Mouse (Mus musculus) liver, embryonic 14.5 days (tissue): ENCODE measurements around the gene Apobec1. TPM values are rescaled to one million over a fixed set of nuclear protein-coding genes. Genes with fewer than 3 reads are reported as not detected.

Experiments used
- ATAC-seq: fragments of 200-750 bp; cut with Nextera tagmentation; 2 replicates; pipeline ENCODE4 v1.8.0; 2017; ENCODE audit warnings: moderate number of reproducible peaks, mild to moderate bottlenecking, moderate library complexity; ENCODE audit not compliant: insufficient read depth
- DNase-seq, 3 experiments: peaks; one replicate each; pipeline ENCODE4 v3.0.0-alpha.2; 2012 to 2013; ENCODE audit warnings: low read depth in 3 of 3, low spot score in 3 of 3
- H3K27ac ChIP-seq: fragments of 300-500 bp; sonication (generic); 2 replicates; pipeline ENCODE4 v1.5.1; 2014; ENCODE audit warnings: moderate library complexity, mild to moderate bottlenecking, control low read depth, inconsistent platforms
- H3K27me3 ChIP-seq: fragments of 300-500 bp; sonication (generic); 2 replicates; pipeline ENCODE4 v1.6.1; 2014; ENCODE audit warnings: mild to moderate bottlenecking, low read length, moderate library complexity; ENCODE audit not compliant: control insufficient read depth, insufficient read depth
- H3K36me3 ChIP-seq: fragments of 300-500 bp; sonication (generic); replicated peaks from 2 replicates; pipeline ENCODE4 v1.6.1; 2014; ENCODE audit warnings: low read depth; ENCODE audit not compliant: control insufficient read depth, insufficient read depth
- H3K4me1 ChIP-seq, 2 experiments: fragments of 200-500 bp in 1 of 2; fragments of 300-500 bp in 1 of 2; sonication (generic) in 1 of 2; replicated peaks; 2 replicates each; pipeline ENCODE4 v1.6.1; 2012 to 2014; ENCODE audit warnings: antibody characterized with exemption in 1 of 2, inconsistent platforms in 1 of 2, low read length in 1 of 2; ENCODE audit not compliant: control insufficient read depth in 2 of 2, insufficient read depth in 2 of 2
- H3K4me2 ChIP-seq: fragments of 300-500 bp; sonication (generic); 2 replicates; pipeline ENCODE4 v1.6.1; 2014; ENCODE audit warnings: low read depth, mild to moderate bottlenecking, control low read depth, moderate library complexity
- H3K4me3 ChIP-seq, 2 experiments: fragments of 200-500 bp in 1 of 2; fragments of 300-500 bp in 1 of 2; sonication (generic) in 1 of 2; 2 replicates each; pipeline ENCODE4 v1.5.1; 2012 to 2014; ENCODE audit warnings: low read depth in 2 of 2, low read length in 2 of 2, mild to moderate bottlenecking in 2 of 2, control low read depth in 1 of 2, inconsistent platforms in 1 of 2, moderate library complexity in 1 of 2; ENCODE audit not compliant: insufficient read depth in 1 of 2
- H3K9ac ChIP-seq: fragments of 300-500 bp; sonication (generic); replicated peaks from 2 replicates; pipeline ENCODE4 v1.6.1; 2014; ENCODE audit warnings: mild to moderate bottlenecking, control low read depth, moderate library complexity
- H3K9me3 ChIP-seq: fragments of 300-500 bp; sonication (generic); 2 replicates; pipeline ENCODE4 v1.6.1; 2016; ENCODE audit warnings: low read length, mixed read lengths; ENCODE audit not compliant: control insufficient read depth
- CTCF ChIP-seq: IDR thresholded peaks from 2 replicates; pipeline ENCODE4 v1.5.1; 2016; ENCODE audit warnings: antibody characterized with exemption, low read depth, control low read depth
- EP300 ChIP-seq: IDR thresholded peaks from 2 replicates; pipeline ENCODE4 v1.6.1; 2016; ENCODE audit warnings: antibody characterized with exemption, low read depth
- WGBS: fragments of 180-500 bp; shearing (Covaris S2); extraction: QIAGEN DNeasy Blood & Tissue Kit; methylation state at CpG from one replicate; pipeline ENCODE4 v1.1.7; 2014; ENCODE audit not compliant: insufficient replicate concordance; 5-methylcytosine and 5-hydroxymethylcytosine counted together
- polyA plus RNA-seq, 2 experiments: library from polyadenylated mRNA; depleted of rRNA in 1 of 2; stranded (reverse) in 1 of 2; unstranded in 1 of 2; fragments of >200 nt; fragmentation: Nextera tagmentation in 1 of 2; extraction: Ambion mirVana in 1 of 2; gene quantifications; 2 replicates each; pipeline versions ENCODE4 v1.2.1 to v1.2.3; 2012 to 2014

Gene Apobec1
- polyA plus RNA-seq, 2 experiments = 4.2 to 4.3 TPM

DNA sequence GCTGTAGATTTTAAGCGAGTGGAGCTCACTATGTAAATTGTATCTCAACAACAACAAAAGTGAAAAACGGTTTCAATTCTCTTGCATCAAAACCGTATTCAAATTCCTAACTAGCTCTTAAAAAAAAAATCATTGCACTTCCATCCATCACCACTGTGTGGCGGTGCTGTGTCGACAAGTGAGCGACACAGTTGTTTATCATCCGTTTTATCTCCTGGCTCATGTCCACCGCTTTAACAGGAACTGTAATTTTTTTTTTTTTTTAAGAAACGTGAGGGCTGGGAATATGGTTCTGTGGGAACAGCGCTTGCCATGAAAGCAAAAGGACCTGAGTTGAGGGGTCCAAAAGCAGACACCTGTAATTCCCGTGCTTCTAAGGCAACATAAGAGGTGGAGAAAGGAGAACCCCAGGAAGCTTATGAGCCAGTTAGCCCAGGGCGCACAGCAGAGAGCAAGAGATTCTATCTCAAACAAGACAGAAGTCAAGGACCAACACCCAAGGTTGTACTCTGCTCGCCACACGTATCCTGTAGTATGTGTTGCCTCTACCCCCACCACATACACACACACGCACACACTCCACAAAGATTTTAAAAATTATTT, 45.2 kb downstream of the Apobec1 start:
- DNase-seq (peak in 2 of 3 experiments; percentile 28 to 48), ATAC-seq (no peak)
- no peak for TF ChIP-seq EP300
- TF ChIP-seq CTCF = peak; percentile 75
- no peaks in the 10 kb centered on the region for H3K4me1 ChIP-seq
- no peak overlapping the region for H3K4me3 ChIP-seq
- H3K36me3 ChIP-seq = no peaks in the 10 kb centered on the region
- 18% methylated on average over 15 of the region's 15 CpGs for WGBS
- no peak overlapping the region for H3K4me2 ChIP-seq
- H3K9me3 ChIP-seq = no peaks in the 10 kb centered on the region
- no peak overlapping the region for H3K9ac ChIP-seq
- H3K27ac ChIP-seq = no peak overlapping the region
- no peaks in the 10 kb centered on the region for H3K27me3 ChIP-seq

DNA sequence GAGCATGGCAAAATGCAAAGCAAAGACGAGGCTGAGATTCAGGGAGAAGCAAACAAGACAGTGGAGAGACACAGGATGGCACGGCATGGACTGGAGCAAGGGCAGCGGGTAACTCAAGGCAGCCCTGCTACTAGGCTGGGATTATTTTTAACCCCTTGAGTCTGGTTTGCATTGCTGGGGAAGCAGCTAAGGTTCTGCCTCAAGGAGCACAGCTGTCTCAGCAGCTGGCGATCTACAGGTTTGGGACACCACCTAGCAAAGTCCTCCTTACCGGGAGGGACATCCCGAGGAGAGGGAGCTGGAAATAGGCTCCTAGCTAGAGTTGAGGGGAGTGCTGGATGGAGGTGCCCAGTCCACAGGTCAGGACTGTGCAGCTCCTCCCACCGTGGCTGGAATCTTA, 47.0 kb downstream of the Apobec1 start:
- DNase-seq (no peak), ATAC-seq (no peak)
- no peak for TF ChIP-seq CTCF
- no peak for TF ChIP-seq EP300
- Histone ChIP-seq H3K4me3 (no peak overlapping the region), H3K27ac (no peak overlapping the region), H3K9ac (no peak overlapping the region), H3K4me1 (no peaks in the 10 kb centered on the region), H3K9me3 (no peaks in the 10 kb centered on the region), H3K4me2 (no peak overlapping the region), H3K36me3 (no peaks in the 10 kb centered on the region), H3K27me3 (no peaks in the 10 kb centered on the region)
- 25% methylated on average over 7 of the region's 7 CpGs for WGBS

DNA sequence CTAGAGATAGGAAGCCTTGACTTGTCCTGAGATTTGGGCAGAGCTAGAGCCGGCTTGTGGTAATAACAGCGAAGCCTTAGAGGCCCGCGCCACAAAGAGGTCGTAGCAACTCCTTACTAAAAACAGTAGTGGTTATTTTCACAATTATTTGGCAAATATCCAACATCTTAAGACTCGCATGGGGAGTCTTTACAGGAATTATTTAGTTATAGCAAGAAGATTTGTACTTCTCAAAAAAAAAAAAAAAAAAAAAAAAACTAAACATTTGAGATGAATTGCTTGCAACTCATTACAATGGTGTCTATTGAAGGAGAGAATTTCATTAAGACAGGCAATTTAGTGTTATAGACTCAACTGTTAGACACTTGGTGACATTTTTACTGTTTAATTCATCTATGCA, 48.1 kb downstream of the Apobec1 start:
- Histone ChIP-seq H3K9ac (no peak overlapping the region), H3K4me3 (no peak overlapping the region), H3K36me3 (no peaks in the 10 kb centered on the region), H3K27ac (no peak overlapping the region), H3K4me2 (no peak overlapping the region), H3K27me3 (no peaks in the 10 kb centered on the region), H3K9me3 (no peaks in the 10 kb centered on the region), H3K4me1 (no peaks in the 10 kb centered on the region)
- TF ChIP-seq CTCF = no peak
- TF ChIP-seq EP300 = no peak
- WGBS = 50% methylated on average over 6 of the region's 6 CpGs
- ATAC-seq (no peak), DNase-seq (no peak)

DNA sequence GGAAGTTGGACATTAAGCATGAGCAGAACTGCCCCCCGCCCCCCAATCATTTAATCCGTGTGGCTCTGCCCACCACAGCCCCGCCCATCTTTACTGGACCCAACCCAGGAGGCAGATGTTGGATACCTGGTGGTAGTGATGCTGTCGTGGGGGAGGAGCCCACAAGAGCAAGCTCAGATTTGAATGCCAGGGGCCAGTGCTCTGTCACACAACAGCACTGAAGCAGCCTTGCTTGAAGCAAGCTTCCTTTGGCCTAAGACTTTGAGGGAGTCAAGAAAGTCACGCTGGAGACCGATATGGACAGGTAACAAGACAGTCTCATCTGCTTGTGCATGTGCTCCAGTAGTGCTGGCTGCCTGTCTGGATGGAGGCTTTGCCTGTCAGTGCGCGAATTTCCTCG, 48.6 kb downstream of the Apobec1 start, which contains the start of gene Aicda:
Aicda (plus strand) TSS at position 196 of the 400 bp plus-strand sequence.
- H3K27me3 ChIP-seq = no peaks in the 10 kb centered on the region
- DNase-seq = no peak
- H3K9ac ChIP-seq = no peak within 1 kb of the TSS
- TF ChIP-seq EP300 (no peak), CTCF (no peak)
- H3K27ac ChIP-seq = no peak within 1 kb of the TSS
- no peaks in the 10 kb centered on the region for H3K4me1 ChIP-seq
- no peaks in the 10 kb centered on the region for H3K9me3 ChIP-seq
- H3K36me3 ChIP-seq = no peaks in the 10 kb centered on the region
- no peak within 1 kb of the TSS for H3K4me3 ChIP-seq
- ATAC-seq = no peak
- no peak within 1 kb of the TSS for H3K4me2 ChIP-seq
- 45% methylated on average over 9 of the region's 9 CpGs for WGBS

DNA sequence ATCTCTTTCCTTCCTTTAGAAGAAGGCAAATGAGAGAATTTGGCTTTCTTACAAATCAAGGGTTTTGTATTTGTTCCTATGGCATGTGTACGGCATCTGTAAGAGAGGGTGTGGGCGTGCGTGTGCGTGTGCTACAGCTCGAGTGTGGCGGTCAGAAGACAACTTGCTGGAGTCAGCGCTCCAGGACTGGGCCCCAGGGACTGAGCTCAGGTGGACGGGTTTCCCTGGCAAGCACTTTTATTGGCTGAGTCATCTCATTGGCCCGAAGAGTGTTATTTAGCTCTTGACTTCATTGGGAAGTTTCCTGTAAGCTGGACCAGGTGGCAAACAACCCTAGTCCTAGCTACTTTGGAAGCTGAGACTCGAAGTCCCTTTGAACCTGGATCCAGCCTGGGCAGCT, 56.3 kb downstream of the Apobec1 start:
- 67% methylated on average over 10 of the region's 10 CpGs for WGBS
- Histone ChIP-seq H3K9me3 (no peaks in the 10 kb centered on the region), H3K4me3 (no peak overlapping the region), H3K4me1 (no peaks in the 10 kb centered on the region), H3K27me3 (no peaks in the 10 kb centered on the region), H3K9ac (no peak overlapping the region), H3K27ac (no peak overlapping the region), H3K36me3 (no peaks in the 10 kb centered on the region), H3K4me2 (no peak overlapping the region)
- DNase-seq (no peak), ATAC-seq (no peak)
- TF ChIP-seq CTCF = no peak
- no peak for TF ChIP-seq EP300
